Mouse (Mus musculus) layer of hippocampus, postnatal 10 days (tissue): ENCODE data around the gene Mturn. TPM values are rescaled to one million over a fixed set of nuclear protein-coding genes. Genes with fewer than 3 reads are reported as not detected.
A peak's percentile ranks its signal among the peaks of the same experiment; 100 is the strongest.

ENCODE experiments used
- DNase-seq, 2 experiments: peaks; one replicate each; pipeline ENCODE4 v3.0.0; 2021; ENCODE audit warnings: low spot score in 2 of 2
- long read RNA-seq: library from polyadenylated mRNA; stranded (forward); transcript quantifications from one replicate; pipeline ENCODE4 v2.0.0, GENCODE M21; 2023
- total RNA-seq, 2 experiments: library from RNA; stranded (reverse); gene quantifications; 2 replicates each; pipeline ENCODE4 v1.2.3; 2021

The Mturn gene
- total RNA-seq: 100 to 1,000 TPM; 218 to 231 TPM
- long read RNA-seq, full-length matches to known transcripts: 75 of 99 reads
- long read RNA-seq, partial matches to known transcripts: 0 of 99 reads
- long read RNA-seq, other reads (novel, unspliced or antisense): 24 of 99 reads

GRCm38 (mm10) chr6:54680891-54681745 is at the start of gene Mturn:
Mturn (plus strand) TSS chr6:54681624.
- peak; percentile 98 to 99 for DNase-seq

GRCm38 (mm10) chr6:54639877-54640276 is 41.5 kb upstream of the Mturn start:
- DNase-seq: no peak

GRCm38 (mm10) chr6:54641953-54642352 is 39.5 kb upstream of the Mturn start:
- DNase-seq: no peak

- DNase-seq: no peak
Measured at GRCm38 (mm10) chr6:54643181-54643580, 38.2 kb upstream of the Mturn start.

GRCm38 (mm10) chr6:54655471-54656095 is 25.8 kb upstream of the Mturn start:
- no peak for DNase-seq

- DNase-seq: no peak
Measured at GRCm38 (mm10) chr6:54657861-54658260, 23.6 kb upstream of the Mturn start.

GRCm38 (mm10) chr6:54669868-54670267 is 11.6 kb upstream of the Mturn start:
- DNase-seq: no peak

- no peak for DNase-seq
Measured at GRCm38 (mm10) chr6:54672901-54673300, 8.5 kb upstream of the Mturn start.

GRCm38 (mm10) chr6:54679686-54680085 is 1.7 kb upstream of the Mturn start:
- no peak for DNase-seq

- peak; percentile 49 to 58 for DNase-seq
Measured at GRCm38 (mm10) chr6:54681746-54682428, 463 bp downstream of the Mturn start.

GRCm38 (mm10) chr6:54684085-54684484 is 2.7 kb downstream of the Mturn start:
- no peak for DNase-seq

GRCm38 (mm10) chr6:54685103-54685502 is 3.7 kb downstream of the Mturn start:
- DNase-seq: no peak

GRCm38 (mm10) chr6:54685716-54686395 is 4.4 kb downstream of the Mturn start:
- no peak for DNase-seq

- no peak for DNase-seq
Measured at GRCm38 (mm10) chr6:54686946-54687737, 5.7 kb downstream of the Mturn start.

- no peak for DNase-seq
Measured at GRCm38 (mm10) chr6:54688467-54689323, 7.3 kb downstream of the Mturn start.

GRCm38 (mm10) chr6:54689686-54690085 is 8.3 kb downstream of the Mturn start:
- no peak for DNase-seq

- no peak for DNase-seq
Measured at GRCm38 (mm10) chr6:54690838-54691237, 9.4 kb downstream of the Mturn start.

GRCm38 (mm10) chr6:54691368-54692116 is 10.1 kb downstream of the Mturn start:
- DNase-seq: no peak

GRCm38 (mm10) chr6:54692201-54692600 is 10.8 kb downstream of the Mturn start:
- DNase-seq: no peak
